Mouse (Mus musculus) liver, postnatal 0 days (tissue): Measurements from ENCODE around the gene Nlrc5. TPM values are rescaled to one million over a fixed set of nuclear protein-coding genes. Genes with fewer than 3 reads are reported as not detected.

ENCODE experiments used
- ATAC-seq: fragments of 200-750 bp; cut with Nextera tagmentation; 2 replicates; pipeline ENCODE4 v1.8.0; 2017; ENCODE audit warnings: mild to moderate bottlenecking, moderate library complexity
- DNase-seq: peaks from one replicate; pipeline ENCODE4 v3.0.0-alpha.2; 2016
- H3K27ac ChIP-seq: fragments of 300-500 bp; sonication (generic); 2 replicates; pipeline ENCODE4 v1.5.1; 2014; ENCODE audit warnings: antibody characterized with exemption, moderate library complexity, mild to moderate bottlenecking, low read depth
- H3K27me3 ChIP-seq: fragments of 300-500 bp; sonication (generic); 2 replicates; pipeline ENCODE4 v1.6.1; 2014; ENCODE audit warnings: low read length, control low read depth, mixed read lengths; ENCODE audit not compliant: insufficient read depth
- H3K36me3 ChIP-seq: fragments of 300-500 bp; sonication (generic); replicated peaks from 2 replicates; pipeline ENCODE4 v1.6.1; 2014; ENCODE audit warnings: mild to moderate bottlenecking, control low read depth, low read length, moderate library complexity, mixed read lengths; ENCODE audit not compliant: insufficient read depth
- H3K4me1 ChIP-seq: fragments of 300-500 bp; sonication (generic); 2 replicates; pipeline ENCODE4 v1.6.1; 2014; ENCODE audit warnings: antibody characterized with exemption, mild to moderate bottlenecking, control low read depth; ENCODE audit not compliant: insufficient read depth
- H3K4me2 ChIP-seq: fragments of 300-500 bp; sonication (generic); 2 replicates; pipeline ENCODE4 v1.6.1; 2014; ENCODE audit warnings: low read depth, mild to moderate bottlenecking, low read length, moderate library complexity, mixed read lengths
- H3K4me3 ChIP-seq: fragments of 300-500 bp; sonication (generic); 2 replicates; pipeline ENCODE4 v1.5.1; 2014; ENCODE audit warnings: low read depth, low read length
- H3K9ac ChIP-seq: fragments of 300-500 bp; sonication (generic); replicated peaks from 2 replicates; pipeline ENCODE4 v1.6.1; 2014; ENCODE audit warnings: mild to moderate bottlenecking, moderate library complexity
- H3K9me3 ChIP-seq: fragments of 300-500 bp; sonication (generic); 2 replicates; pipeline ENCODE4 v1.6.1; 2016; ENCODE audit warnings: mild to moderate bottlenecking, control low read depth, low read length, mixed read lengths
- CTCF ChIP-seq: sonication (generic); IDR thresholded peaks from 2 replicates; pipeline ENCODE4 v1.5.1; 2016; ENCODE audit warnings: antibody characterized with exemption, low read depth
- EP300 ChIP-seq: IDR thresholded peaks from 2 replicates; pipeline ENCODE4 v1.6.1; 2016; ENCODE audit warnings: antibody characterized with exemption, low read depth, mild to moderate bottlenecking
- WGBS: fragments of 180-500 bp; shearing (Covaris S2); extraction: QIAGEN DNeasy Blood & Tissue Kit; methylation state at CpG from one replicate; pipeline ENCODE4 v1.1.7; 2014; ENCODE audit not compliant: insufficient replicate concordance; 5-methylcytosine and 5-hydroxymethylcytosine counted together
- polyA plus RNA-seq: library from polyadenylated mRNA; unstranded; fragments of >200 nt; fragmentation: Nextera tagmentation; extraction: Ambion mirVana; gene quantifications from 2 replicates; pipeline ENCODE4 v1.2.1, GENCODE M21; 2015

Gene Nlrc5
- polyA plus RNA-seq, 1 experiment from 2014 or later, result 1.3 TPM

DNA sequence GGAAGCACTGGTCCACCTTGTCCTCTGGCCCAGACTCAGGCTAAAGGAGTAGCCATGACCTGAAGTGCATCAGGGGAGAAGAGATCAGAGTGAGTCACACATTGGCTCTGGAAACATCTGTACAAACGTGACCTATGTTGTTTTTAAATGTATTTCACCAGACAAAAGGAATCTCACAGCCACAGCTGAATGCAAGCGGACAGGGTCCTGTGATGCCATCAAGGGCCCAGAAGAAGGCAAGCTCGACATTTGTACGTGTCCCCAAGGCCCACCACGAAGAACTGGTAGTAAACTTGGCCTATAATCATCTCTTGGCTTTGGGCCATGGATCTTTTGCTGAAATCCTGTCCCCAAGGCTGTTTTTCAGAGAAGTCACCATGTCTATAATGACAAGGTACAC lies 35.5 kb downstream of the Nlrc5 start:
- H3K9me3 ChIP-seq, result no peaks in the 10 kb centered on the region
- WGBS, result 70% methylated on average over 5 of the region's 5 CpGs
- TF ChIP-seq EP300 (no peak), CTCF (no peak)
- no peak overlapping the region for H3K9ac ChIP-seq
- H3K27ac ChIP-seq, result no peak overlapping the region
- no peak overlapping the region for H3K4me2 ChIP-seq
- H3K4me3 ChIP-seq, result no peak overlapping the region
- ATAC-seq (no peak), DNase-seq (no peak)
- H3K27me3 ChIP-seq, result no peaks in the 10 kb centered on the region
- H3K4me1 ChIP-seq, result no peaks in the 10 kb centered on the region
- H3K36me3 ChIP-seq, result no peaks in the 10 kb centered on the region

DNA sequence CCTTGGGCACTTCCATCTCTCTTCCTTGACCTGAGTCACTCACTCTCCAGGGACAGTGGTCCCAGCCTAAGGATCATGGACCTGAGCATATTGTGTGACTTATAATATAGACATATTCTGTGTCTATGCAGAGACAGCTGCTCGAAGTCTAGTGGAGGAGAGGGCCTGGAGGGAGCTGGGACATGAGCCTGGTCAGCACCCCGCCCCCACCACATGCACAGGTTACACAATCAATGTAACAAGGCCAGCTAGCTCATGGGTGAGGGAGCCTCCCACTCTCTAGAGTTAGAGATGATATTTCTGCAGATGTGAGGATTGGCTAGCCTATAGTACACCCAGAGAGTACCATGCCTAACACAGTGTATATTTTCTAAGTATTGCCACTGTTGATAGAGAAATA lies 36.6 kb downstream of the Nlrc5 start:
- Histone ChIP-seq H3K27me3 (no peaks in the 10 kb centered on the region), H3K4me1 (no peaks in the 10 kb centered on the region), H3K4me2 (no peak overlapping the region), H3K9ac (no peak overlapping the region), H3K4me3 (no peak overlapping the region), H3K36me3 (no peaks in the 10 kb centered on the region), H3K27ac (no peak overlapping the region), H3K9me3 (no peaks in the 10 kb centered on the region)
- TF ChIP-seq CTCF (no peak), EP300 (no peak)
- ATAC-seq (peak; percentile 62; the same call in 1 of the 2 replicates), DNase-seq (peak; percentile 28)
- 56% methylated on average over 2 of the region's 2 CpGs for WGBS

DNA sequence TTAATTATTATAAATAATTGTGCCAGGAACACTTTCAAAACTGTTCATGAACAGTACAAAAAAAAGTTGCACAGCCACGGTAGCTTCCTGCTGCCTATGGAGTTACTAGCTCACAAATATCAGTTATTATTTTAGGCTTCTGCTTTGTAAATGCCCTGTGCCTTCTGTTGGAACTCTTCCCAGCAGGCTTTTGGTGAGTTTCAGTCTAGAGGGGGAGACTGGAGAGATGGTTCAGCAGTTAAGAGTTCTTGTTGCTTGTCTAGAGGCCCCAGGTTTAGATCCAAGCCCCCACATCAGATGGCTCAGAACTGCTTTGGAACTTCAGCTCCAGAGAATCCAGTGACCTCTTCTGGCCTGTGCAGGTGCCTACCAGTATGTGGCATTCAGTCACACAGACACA lies 37.1 kb downstream of the Nlrc5 start:
- WGBS, result 79% methylated on average over 1 of the region's 1 CpGs

GRCm38 (mm10) chr8:94472741-94473140 lies 38.6 kb downstream of the Nlrc5 start:
- no peak overlapping the region for H3K9ac ChIP-seq
- DNase-seq (no peak), ATAC-seq (no peak)
- TF ChIP-seq CTCF (no peak), EP300 (no peak)
- H3K27ac ChIP-seq, result no peak overlapping the region
- no peaks in the 10 kb centered on the region for H3K9me3 ChIP-seq
- H3K27me3 ChIP-seq, result no peaks in the 10 kb centered on the region
- H3K4me3 ChIP-seq, result no peak overlapping the region
- no peak overlapping the region for H3K4me2 ChIP-seq
- H3K36me3 ChIP-seq, result no peaks in the 10 kb centered on the region
- no peaks in the 10 kb centered on the region for H3K4me1 ChIP-seq
- 80% methylated on average over 8 of the region's 8 CpGs for WGBS

More for the DNA sequence above, 37.1 kb downstream of the Nlrc5 start:
- Histone ChIP-seq H3K4me3 (no peak overlapping the region), H3K4me1 (no peaks in the 10 kb centered on the region), H3K4me2 (no peak overlapping the region), H3K9me3 (no peaks in the 10 kb centered on the region), H3K36me3 (no peaks in the 10 kb centered on the region), H3K9ac (no peak overlapping the region), H3K27ac (no peak overlapping the region), H3K27me3 (no peaks in the 10 kb centered on the region)
- TF ChIP-seq EP300 (no peak), CTCF (no peak)
- DNase-seq (no peak), ATAC-seq (no peak)

DNA sequence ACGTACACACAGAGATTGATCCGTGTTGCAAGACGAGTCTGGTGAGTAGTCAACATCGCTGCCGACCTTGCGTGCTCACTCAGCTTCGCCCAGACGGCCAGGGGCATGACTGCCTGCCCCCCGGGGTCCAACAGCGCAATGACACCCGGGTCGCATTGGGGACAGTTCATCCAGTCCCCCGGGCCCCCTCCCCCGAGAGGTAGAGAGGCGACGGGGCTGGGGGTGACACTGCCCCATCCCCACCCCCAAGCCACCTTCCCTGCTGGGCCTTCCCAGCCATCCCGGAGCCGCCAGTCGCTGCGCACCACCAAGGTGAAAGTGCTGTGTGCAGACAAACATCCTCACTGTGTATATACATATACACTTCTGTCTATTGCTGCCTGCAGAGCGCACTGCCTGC lies 39.3 kb downstream of the Nlrc5 start:
- no peak overlapping the region for H3K27ac ChIP-seq
- H3K9ac ChIP-seq, result no peak overlapping the region
- no peaks in the 10 kb centered on the region for H3K27me3 ChIP-seq
- no peaks in the 10 kb centered on the region for H3K9me3 ChIP-seq
- ATAC-seq (no peak), DNase-seq (no peak)
- no peak overlapping the region for H3K4me3 ChIP-seq
- 75% methylated on average over 21 of the region's 21 CpGs for WGBS
- TF ChIP-seq EP300, result no peak
- no peak for TF ChIP-seq CTCF
- H3K4me1 ChIP-seq, result no peaks in the 10 kb centered on the region
- H3K4me2 ChIP-seq, result no peak overlapping the region
- no peaks in the 10 kb centered on the region for H3K36me3 ChIP-seq

DNA sequence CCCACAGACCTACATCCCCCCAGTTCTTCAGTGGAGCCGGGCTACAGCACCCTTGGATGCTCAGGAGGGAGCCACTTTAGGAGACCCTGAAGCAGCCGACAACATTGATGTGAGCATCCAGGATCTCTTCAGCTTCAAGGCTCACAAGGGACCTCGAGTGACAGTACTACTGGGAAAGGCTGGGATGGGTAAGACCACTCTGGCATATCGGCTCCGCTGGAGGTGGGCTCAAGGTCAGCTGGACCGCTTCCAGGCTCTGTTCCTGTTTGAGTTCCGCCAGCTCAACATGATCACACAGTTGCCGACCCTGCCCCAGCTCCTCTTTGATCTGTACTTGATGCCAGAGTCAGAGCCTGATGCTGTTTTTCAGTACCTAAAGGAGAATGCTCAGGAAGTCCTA lies 41.6 kb downstream of the Nlrc5 start:
- H3K27me3 ChIP-seq, result no peaks in the 10 kb centered on the region
- DNase-seq (no peak), ATAC-seq (no peak)
- H3K4me3 ChIP-seq, result no peak overlapping the region
- H3K36me3 ChIP-seq, result no peaks in the 10 kb centered on the region
- H3K9ac ChIP-seq, result no peak overlapping the region
- TF ChIP-seq EP300, result no peak
- TF ChIP-seq CTCF, result no peak
- 63% methylated on average over 8 of the region's 8 CpGs for WGBS
- H3K4me2 ChIP-seq, result no peak overlapping the region
- H3K27ac ChIP-seq, result no peak overlapping the region
- no peaks in the 10 kb centered on the region for H3K4me1 ChIP-seq
- H3K9me3 ChIP-seq, result no peaks in the 10 kb centered on the region

DNA sequence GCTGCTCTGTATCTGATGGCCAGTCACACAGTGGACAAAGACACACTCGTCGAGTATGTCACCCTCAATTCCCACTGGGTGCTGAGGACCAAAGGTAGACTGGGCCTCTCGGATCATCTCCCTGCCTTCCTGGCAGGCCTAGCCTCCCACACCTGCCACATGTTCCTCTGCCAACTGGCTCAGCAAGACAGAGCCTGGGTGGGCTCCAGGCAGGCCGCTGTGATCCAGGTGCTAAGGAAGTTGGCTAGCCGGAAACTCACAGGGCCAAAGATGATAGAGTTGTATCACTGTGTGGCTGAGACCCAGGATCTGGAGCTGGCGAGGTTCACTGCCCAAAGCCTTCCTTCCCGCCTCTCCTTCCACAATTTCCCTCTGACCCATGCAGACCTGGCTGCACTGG lies 42.7 kb downstream of the Nlrc5 start:
- DNase-seq (no peak), ATAC-seq (no peak)
- no peak for TF ChIP-seq EP300
- Histone ChIP-seq H3K4me1 (no peaks in the 10 kb centered on the region), H3K4me2 (no peak overlapping the region), H3K36me3 (no peaks in the 10 kb centered on the region), H3K9me3 (no peaks in the 10 kb centered on the region), H3K27me3 (no peaks in the 10 kb centered on the region), H3K4me3 (no peak overlapping the region), H3K27ac (no peak overlapping the region), H3K9ac (no peak overlapping the region)
- 69% methylated on average over 7 of the region's 7 CpGs for WGBS
